Mouse (Mus musculus) cerebellum, postnatal 10 days (tissue): ENCODE measurements around the gene Lhcgr.
"Not testable (repeated sequence)": the region's sequence is repeated elsewhere in the genome, so short reads cannot be mapped to it uniquely, and the experiment has no call there.

Experiments
- DNase-seq, 2 experiments: peaks; one replicate each; pipeline ENCODE4 v3.0.0; 2021; ENCODE audit warnings: mixed read lengths in 2 of 2

Gene Lhcgr

GRCm38 (mm10) chr17:88791440-88792152, at the start of gene Lhcgr:
Gene Lhcgr (minus strand): TSS chr17:88791990.
- DNase-seq: peak; percentile 29 to 49

DNA sequence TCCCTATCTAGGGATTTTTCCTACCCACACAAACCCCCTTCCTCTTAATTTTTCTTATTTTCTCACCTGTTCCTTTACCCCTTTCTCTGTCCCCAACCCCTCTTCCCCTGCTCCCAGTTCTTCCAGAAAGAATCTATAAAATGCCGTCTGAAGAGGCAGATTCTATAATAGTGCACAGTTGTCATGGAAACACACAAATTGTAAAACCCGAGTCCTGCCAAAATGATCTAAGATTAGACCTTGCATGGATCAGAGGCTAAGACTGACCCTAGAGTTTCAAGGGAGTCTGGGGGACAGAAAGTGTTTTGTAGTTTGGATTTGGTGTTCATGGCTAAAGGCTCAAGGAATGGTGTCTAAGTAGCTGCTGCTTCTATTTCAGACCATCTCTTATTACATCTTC, 25.8 kb upstream of the Lhcgr start:
- DNase-seq: no peak

DNA sequence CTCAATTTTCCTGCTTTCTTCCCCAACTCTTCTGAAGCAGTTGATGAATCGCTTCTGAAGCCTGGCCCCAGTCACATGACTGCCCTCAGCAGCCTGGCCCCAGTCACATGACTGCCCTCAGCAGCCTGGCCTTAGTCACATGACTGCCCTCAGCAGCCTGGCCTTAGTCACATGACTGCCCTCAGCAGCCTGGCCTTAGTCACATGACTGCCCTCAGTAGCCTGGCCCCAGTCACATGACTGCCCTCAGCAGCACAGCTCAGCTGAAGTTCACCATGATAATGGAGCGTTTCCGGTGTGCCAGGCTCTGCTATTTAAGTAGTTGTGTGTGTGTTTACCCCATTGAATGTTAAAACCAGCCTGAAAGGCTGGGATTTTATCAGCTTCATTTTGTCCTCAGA, 21.2 kb upstream of the Lhcgr start:
- DNase-seq: not testable (repeated sequence)

DNA sequence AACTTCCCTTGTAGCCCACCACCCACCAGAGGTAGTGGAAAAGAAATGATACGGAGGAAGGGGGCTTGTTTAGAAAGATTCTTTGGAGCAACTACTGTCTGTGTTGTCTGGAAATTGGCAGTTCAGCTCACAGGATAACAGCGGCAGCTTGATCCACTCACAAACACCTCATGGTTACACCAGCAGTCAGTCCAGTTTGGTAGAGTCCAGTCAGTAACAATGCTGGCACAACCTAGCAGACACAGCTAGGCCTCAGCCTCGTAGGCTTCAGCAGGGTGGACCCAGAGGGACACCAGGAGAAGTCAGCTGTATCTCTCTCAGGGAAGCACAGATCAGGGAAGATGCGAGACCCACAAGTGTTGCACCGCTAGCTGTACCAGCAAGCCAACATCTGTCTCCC, 19.0 kb upstream of the Lhcgr start:
- DNase-seq: no peak

DNA sequence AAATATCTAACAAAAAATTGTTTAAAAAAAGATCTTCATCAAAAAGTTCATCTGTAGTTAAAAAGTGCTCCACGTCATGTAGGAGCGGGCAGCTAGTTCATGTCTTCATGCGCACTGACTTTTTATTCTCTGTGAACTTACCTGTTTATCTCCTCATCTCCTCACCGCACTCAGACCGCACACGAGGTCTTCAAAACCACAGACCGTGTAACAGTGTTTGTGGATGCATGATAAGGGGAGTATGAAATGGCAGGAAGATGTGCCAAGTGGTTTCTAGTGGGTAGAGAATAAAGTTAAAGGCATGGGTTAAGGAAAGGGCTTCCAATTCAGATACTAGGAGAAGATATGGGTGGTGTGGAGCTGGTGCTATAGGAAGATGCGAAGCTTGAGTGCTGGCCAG, 14.6 kb upstream of the Lhcgr start:
- no peak for DNase-seq

GRCm38 (mm10) chr17:88803441-88803840, 11.7 kb upstream of the Lhcgr start:
- no peak for DNase-seq

GRCm38 (mm10) chr17:88790680-88791079, 1.1 kb downstream of the Lhcgr start:
- DNase-seq: no peak

DNA sequence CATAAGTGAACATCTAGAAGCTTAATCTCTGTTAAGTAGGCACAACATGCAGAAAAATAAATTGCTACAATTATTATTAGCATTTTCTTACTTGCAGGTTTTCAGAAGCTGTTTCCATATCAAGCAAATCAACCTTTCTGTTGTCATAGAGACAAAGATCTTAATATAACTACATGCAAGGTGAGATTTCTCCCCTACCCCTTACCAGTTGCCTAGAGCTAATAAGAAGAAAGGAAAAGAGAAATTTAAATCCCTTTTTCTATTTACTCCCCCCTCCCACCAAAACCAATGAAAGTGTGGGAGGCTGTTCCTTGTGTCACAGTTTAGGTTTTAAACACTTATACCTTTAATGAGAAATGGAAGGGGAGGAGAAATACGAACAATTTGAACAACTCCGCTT, 3.4 kb downstream of the Lhcgr start:
- no peak for DNase-seq

GRCm38 (mm10) chr17:88786881-88787280, 4.9 kb downstream of the Lhcgr start:
- no peak for DNase-seq

GRCm38 (mm10) chr17:88786385-88786784, 5.4 kb downstream of the Lhcgr start:
- no peak for DNase-seq

DNA sequence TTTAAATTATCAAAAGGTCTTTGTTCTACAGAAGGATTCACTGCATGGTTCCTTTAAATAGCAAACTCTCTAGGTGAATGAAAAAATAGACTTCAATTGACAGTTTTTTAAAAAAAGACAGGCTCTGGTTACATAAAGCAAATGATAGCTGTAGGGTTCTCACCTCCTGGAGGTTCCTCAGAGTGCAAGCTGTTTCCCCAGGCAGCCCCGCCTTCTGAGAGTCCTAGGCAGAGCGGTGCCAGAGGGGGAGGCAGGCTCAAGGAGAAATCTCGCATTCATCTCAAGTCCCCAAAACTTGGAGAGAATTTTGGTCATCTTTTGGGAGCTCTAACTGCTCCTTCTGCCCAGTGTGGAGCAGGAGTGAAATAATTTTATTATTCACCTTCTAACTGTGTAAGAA, 12.6 kb downstream of the Lhcgr start:
- DNase-seq: no peak

DNA sequence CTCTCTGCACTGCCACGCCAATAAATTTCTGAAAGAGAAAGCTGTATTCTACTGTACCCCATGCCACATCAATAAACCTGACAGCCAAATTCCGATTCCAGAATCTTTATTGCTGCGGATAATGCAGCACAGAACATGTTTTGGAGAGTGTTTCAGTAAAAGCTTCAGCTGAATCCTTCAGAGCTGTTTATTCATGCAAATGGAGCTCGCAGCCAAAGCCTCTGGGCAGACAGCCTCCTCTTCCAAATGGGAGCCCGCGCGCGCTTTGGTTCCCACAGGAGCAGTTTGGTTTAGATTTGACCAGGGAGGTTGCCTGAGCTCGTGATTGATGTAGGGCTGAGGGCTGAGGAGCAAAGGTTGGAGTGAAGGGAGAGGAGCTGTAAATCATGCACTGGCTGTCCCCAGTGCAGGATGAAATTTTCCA, 17.7 kb downstream of the Lhcgr start:
- peak; percentile 34 to 43 for DNase-seq

DNA sequence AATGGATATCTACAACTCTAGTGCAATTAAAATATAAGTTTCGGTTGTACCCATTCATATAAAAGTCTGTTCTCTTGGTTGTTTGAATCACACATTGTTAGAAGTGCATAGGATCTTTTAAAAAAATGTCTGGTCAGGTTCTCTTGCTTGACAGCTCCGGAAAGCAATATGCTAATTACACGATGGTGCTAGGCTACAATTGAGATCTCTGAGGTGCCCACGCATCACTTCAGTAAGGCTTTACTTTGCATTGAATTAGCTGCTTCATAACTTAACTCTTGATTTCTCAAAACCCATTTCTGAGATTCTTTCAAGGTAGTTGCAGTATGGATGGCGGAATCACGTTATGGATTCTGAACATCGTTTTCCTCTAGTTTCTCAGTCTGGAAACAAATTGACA, 21.7 kb downstream of the Lhcgr start:
- no peak for DNase-seq

GRCm38 (mm10) chr17:88769283-88769859, 22.4 kb downstream of the Lhcgr start:
- DNase-seq: no peak

GRCm38 (mm10) chr17:88766857-88767256, 24.9 kb downstream of the Lhcgr start:
- DNase-seq: no peak

DNA sequence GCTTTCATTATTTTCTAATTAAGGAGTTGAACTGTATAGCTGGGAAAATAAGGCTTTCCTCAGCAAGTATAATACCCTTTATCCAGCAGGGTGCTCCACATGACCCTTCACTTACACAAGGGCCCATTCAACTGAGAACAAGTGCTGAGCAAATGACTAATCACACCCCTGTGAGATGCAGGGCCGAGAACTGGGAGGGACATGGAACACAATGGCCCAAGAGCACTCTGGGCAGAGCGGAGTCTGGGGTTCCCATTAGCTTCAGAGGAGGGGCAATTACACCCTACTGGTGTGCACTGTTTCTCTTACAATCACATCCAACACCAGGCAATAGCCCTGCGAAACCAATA, 27.7 kb downstream of the Lhcgr start:
- DNase-seq: no peak

DNA sequence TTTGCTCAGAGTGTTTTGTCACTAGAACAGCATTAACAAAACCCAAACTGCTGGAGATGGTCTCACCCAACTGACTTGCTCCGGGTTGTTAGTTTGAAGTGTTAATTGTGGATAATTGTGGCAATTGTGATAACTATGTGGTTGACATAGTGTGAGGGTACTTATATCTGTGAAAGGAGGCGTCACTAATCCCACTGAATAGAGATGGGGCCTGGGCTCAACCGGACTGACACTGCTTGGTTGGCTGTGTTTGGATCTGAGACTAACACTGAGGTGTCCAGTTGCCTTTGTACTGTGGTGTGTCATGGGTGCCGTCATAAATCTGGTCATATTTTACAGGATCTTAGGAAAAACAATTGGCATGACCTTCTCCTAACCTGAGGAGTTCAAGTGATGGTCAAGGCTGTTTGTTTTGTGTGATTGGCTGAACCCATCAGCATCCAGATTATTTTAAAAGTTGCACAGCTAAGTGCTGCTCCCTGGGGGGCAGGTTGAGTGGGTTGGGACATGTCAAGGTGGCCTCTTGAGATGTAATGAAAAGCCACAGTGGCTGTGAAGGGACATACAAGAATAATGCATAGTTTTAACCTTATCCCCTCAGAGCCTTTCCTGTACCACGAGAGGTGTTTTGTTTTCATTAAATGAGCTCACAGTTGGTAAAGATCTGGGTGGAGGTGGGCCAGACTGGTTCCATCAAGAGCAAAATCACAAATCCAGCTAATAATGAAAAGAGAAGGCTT, 28.2 kb downstream of the Lhcgr start:
- no peak for DNase-seq

- DNase-seq: no peak
Observed at GRCm38 (mm10) chr17:88758003-88758437, 33.8 kb downstream of the Lhcgr start.

- no peak for DNase-seq
Observed at GRCm38 (mm10) chr17:88755776-88756175, 36.0 kb downstream of the Lhcgr start.

GRCm38 (mm10) chr17:88753472-88753857, 38.3 kb downstream of the Lhcgr start:
- DNase-seq: peak in 1 of 2 experiments; percentile 17

- DNase-seq: peak; percentile 63 to 67
Observed at GRCm38 (mm10) chr17:88752827-88753471, 38.8 kb downstream of the Lhcgr start.

DNA sequence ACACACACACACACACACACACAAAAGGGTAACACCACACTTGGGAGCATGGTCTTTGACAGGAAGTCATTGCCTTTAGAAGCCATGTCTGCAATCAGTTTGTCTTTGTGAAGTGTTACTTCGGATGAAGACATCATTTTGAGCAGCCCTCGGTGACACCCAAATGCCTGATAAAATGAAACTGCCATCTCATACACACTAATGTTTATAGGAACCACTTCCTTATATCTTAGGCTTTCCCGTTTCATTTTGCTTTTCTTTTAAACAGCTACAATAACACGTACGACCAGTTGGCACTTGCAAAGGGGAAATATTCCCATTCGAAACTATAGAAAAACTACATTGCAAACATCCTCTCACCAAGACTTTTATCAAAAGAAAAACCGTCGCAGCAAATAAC, 42.1 kb downstream of the Lhcgr start:
- no peak for DNase-seq

DNA sequence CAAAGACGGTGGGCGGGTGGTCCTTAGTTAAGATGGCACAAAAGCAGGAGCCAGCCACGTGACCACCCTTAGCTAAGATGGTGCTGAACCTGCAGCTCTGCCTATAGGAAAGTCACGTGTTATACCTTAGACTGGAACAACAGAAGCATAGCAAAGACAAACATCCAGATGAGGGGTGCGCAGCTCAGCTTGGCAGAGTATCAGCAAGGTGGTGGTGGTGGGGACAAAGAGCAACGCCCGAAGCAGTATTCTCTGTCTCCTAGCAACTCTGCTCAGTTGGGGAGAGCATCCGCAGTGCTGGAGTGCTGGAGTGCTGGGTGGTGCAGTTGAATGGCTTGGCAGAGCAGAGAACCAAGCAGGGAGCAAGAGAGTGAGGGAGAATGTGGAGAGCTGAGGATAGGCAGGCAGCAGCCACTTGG, 85.5 kb downstream of the Lhcgr start:
- no peak for DNase-seq

- no peak for DNase-seq
Observed at GRCm38 (mm10) chr17:88703112-88703511, 88.7 kb downstream of the Lhcgr start.
